Mouse (Mus musculus) urinary bladder, postnatal 25 days (tissue): ENCODE data around the gene Cacnb4.

ENCODE experiments used
- DNase-seq: peaks from one replicate; pipeline ENCODE4 v3.0.0; 2022; ENCODE audit warnings: low spot score

The Cacnb4 gene

GRCm38 (mm10) chr2:52567421-52567820, 109.2 kb downstream of the Cacnb4 start:
- no peak for DNase-seq

GRCm38 (mm10) chr2:52563277-52563676, 113.4 kb downstream of the Cacnb4 start:
- no peak for DNase-seq

GRCm38 (mm10) chr2:52562356-52562755, 114.3 kb downstream of the Cacnb4 start:
- no peak for DNase-seq

- no peak for DNase-seq
Measured at GRCm38 (mm10) chr2:52561137-52561536, 115.5 kb downstream of the Cacnb4 start.

- no peak for DNase-seq
Measured at GRCm38 (mm10) chr2:52560266-52560665, 116.4 kb downstream of the Cacnb4 start.

GRCm38 (mm10) chr2:52558411-52558810, 118.2 kb downstream of the Cacnb4 start:
- DNase-seq: no peak

GRCm38 (mm10) chr2:52557503-52558275, 118.9 kb downstream of the Cacnb4 start:
- no peak for DNase-seq

- no peak for DNase-seq
Measured at GRCm38 (mm10) chr2:52556961-52557326, 119.7 kb downstream of the Cacnb4 start.

- DNase-seq: no peak
Measured at GRCm38 (mm10) chr2:52556298-52556960, 120.2 kb downstream of the Cacnb4 start.

GRCm38 (mm10) chr2:52548401-52548800, 128.2 kb downstream of the Cacnb4 start:
- DNase-seq: no peak

- no peak for DNase-seq
Measured at GRCm38 (mm10) chr2:52547331-52547730, 129.3 kb downstream of the Cacnb4 start.

GRCm38 (mm10) chr2:52544527-52544926, 132.1 kb downstream of the Cacnb4 start:
- DNase-seq: no peak

GRCm38 (mm10) chr2:52541068-52541467, 135.6 kb downstream of the Cacnb4 start:
- DNase-seq: no peak

- no peak for DNase-seq
Measured at GRCm38 (mm10) chr2:52539318-52539717, 137.3 kb downstream of the Cacnb4 start.

- no peak for DNase-seq
Measured at GRCm38 (mm10) chr2:52537645-52538044, 139.0 kb downstream of the Cacnb4 start.

- DNase-seq: no peak
Measured at GRCm38 (mm10) chr2:52537155-52537554, 139.5 kb downstream of the Cacnb4 start.

GRCm38 (mm10) chr2:52536511-52536910, 140.1 kb downstream of the Cacnb4 start:
- no peak for DNase-seq

- no peak for DNase-seq
Measured at GRCm38 (mm10) chr2:52533696-52534095, 142.9 kb downstream of the Cacnb4 start.

- DNase-seq: no peak
Measured at GRCm38 (mm10) chr2:52530521-52530920, 146.1 kb downstream of the Cacnb4 start.

- no peak for DNase-seq
Measured at GRCm38 (mm10) chr2:52529245-52529644, 147.4 kb downstream of the Cacnb4 start.

GRCm38 (mm10) chr2:52525876-52526592, 150.6 kb downstream of the Cacnb4 start:
- no peak for DNase-seq

- no peak for DNase-seq
Measured at GRCm38 (mm10) chr2:52523056-52523715, 153.4 kb downstream of the Cacnb4 start.
